Mouse (Mus musculus) brain, adult 2 months (tissue): ENCODE results near the gene Ptpn6.
A peak's percentile ranks its signal among the peaks of the same experiment; 100 is the strongest.
"Not testable (repeated sequence)": the region's sequence is repeated elsewhere in the genome, so short reads cannot be mapped to it uniquely, and the experiment has no call there.

ENCODE experiments used
- DNase-seq: peaks from one replicate; pipeline ENCODE4 v3.0.0; 2011; ENCODE audit warnings: low read depth, low spot score

Gene Ptpn6

DNA sequence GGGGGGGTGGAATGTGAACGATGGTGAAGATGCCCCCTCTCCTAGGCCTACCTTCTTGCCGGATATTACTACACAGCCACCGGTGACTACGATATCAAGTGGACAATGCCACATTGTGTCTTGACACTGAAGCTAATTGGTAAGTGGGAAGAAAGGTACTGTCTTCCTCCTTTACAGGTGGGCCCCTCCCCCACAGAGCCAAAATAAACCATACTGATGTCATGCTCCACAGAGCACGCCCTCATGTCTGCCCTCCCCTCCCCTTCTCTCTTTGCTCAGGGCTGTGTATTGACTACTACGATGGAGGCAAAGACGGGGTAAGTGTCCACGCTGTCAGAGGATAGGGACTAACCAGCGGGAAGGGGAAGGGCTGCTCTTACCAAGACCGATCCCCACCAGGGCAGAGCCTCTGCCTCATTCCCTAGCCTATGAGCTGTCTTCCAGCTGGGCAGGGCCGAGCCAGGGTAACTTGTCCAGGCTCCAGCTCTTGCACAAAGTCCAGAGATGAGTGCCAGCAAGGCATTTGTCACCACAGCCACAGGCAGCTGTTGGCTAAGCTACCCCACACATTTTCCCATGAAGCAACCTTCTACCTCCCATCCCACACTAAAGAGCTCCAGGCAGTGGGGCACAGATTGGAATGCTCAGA is 38.4 kb downstream of the Ptpn6 start:
- DNase-seq, result peak; percentile 87

DNA sequence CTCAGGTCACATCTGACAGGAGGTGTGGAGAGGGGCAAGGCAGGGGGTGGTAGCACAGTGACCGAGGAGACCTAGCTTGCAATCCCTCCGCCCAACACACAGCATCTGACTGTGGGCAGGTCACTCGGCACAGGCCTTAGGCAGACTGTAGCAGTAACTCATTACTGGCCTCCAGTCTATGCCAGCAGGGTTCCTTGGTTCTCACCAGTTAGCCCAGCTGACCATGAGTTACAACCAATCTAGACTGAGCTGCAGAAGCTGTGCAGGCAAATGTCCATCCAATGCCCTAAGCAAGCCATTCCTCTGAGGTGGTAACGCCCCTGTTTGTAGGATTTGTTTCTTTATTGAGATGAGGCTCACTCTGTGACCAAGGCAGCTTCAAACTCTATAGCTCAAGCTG is 39.1 kb downstream of the Ptpn6 start:
- peak; percentile 53 for DNase-seq

DNA sequence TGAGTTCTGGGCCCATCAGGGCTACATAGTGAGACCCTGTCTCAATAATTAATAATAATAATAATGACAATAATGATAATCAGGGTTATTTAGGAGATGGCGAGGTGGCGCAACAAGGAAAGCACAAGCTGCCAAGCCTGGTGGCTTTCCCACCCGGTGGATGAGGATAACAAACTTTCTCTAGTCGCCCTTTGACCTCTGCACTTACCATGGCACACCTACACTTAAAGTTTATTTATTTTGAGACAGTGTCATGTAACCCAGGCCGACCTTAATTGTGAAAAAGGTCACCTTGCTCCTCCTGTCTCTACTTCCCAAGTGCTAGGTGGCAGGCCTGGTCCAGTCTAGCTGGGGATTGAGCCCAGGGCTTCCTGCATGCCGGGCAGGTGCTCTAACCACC is 39.8 kb downstream of the Ptpn6 start:
- no peak for DNase-seq

DNA sequence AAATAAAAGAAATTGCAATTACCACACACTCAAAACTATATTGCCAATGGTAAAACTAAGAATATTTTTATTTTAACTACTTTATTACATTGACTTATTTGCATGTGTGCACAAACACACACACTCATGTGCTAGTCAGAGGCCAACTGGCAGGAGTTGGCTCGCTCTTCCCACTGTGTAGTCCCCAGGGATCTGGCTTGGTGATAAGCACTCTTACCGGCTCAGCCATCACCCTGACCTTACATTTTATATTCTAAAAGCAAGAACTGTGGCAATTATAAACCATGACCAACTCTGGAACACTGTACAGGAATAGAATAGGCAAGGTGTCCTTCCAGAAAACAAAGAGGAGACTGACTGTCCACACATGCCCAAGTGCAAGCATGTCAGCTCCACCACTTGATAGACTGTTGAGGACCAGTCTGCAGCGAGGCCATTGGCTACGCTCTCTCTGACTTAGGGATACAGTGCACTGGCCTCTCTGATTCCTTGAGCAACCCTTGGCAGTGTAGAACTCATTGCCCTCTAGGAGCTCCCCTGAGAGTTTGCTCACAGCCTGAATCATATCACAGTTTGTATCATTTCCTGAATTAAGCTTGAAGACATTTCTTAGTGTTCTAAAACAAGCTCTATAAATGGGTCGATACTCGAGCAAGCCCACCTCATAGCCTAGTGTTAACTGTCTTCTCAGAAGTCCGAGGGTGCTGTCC is 41.9 kb downstream of the Ptpn6 start:
- no peak for DNase-seq

DNA sequence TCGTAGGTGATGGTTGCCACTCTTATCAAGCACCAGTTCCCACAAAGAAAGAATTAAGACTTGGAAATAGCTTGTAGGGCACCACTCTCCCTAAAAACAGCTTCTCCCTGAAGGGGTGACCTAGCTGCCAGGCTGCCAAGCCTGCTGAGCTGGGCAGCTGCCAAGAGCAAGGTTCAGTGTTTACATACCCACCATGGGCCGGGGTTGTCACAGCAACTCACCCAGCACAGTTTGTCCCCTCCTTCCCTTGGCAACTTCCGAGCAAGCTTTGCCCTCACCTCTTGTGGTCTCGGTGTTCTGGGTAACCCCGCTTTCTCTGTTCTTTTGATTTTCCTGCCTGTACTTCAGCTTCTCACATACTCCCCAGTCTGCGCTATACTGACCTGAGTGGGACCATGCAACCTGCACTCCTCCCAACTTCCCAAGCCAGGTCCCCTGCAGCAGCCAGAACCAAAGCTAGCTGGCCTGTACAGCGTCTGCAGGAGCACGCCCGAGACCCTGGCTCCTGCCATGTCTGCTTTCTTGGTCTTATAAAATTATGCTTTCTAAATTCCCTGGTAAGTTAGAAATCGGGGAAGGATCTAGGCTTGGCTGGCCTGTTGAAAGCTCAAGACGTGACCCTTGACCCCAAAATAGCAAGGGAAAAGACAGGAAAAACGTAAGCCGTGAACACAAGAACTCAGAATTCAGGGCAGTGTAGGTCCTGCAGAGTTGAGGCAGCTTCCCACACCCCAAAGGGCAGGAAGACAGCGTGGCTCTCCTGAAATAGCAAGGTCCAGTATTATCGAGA is 44.2 kb downstream of the Ptpn6 start:
- DNase-seq, result peak; percentile 70

DNA sequence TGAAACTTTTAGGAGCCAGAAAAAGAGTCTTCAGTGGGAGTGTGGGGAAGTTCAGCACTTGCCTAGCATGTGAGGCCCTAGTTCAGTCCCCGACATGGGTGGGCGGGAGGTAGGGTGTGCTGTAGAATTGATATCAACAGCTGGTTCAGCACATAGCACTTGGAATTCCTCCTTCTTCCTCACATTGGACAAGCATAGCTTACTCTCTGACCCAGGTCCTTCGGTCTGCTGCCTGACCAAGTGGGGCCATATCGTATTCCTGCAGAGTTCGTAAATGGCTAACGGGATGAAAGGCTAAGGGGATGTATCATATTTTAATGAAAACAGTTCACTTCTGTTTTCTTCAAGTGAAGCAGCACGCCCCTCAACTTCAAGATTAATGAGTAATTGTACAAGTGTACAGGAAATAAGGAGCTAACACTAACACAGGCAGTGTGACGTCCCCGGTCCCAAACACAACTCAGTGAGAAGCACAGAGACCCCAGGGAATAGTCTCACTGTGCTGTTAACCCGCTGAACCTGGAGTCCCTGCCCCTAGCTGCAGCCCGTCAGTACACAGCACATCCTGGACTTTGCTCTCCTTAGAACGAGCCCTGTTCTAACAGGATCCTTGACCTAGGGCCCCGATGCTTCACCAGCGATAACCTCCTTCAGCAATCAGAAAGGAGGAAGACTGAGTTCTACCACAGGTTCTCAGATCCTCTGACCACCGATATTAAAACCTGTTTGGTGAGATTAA is 45.1 kb downstream of the Ptpn6 start:
- no peak for DNase-seq

DNA sequence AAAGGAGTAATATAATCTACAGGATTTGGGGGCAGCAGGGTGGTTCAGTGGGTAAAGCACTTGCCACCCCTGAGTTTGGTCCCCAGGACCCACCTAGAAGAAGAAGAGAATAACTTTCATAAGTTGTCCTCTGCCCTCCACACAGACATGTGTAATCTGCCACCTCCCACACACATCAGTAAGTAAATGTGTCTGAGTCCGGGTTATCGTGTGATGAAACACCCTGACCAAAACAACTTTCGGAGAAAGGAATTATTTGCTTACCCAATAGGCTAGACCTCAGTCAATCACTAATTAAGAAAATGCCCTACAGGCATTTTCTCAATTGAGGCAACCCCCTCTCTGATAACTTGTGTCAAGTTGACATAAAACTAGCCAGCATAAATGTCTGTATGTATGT is 48.0 kb downstream of the Ptpn6 start:
- DNase-seq, result no peak

DNA sequence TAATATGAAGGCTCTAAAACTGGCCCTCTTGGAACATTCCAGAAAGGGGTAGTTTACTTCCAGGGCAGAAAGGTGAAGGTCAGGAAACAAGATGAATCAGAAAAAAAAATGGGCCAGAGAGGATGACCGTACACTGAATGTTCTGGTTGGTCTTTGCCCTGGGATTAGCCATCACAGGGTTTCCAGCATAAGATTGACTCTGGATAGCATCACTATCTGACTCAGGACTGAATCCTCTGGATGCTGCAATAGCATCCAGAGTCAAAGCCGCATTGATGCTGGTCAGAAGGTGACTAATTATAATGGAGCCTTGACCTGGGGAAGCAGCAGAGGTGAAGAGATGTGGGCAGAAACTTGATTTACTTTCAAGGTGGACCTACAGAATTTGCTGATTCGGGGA is 49.5 kb downstream of the Ptpn6 start:
- DNase-seq, result no peak

DNA sequence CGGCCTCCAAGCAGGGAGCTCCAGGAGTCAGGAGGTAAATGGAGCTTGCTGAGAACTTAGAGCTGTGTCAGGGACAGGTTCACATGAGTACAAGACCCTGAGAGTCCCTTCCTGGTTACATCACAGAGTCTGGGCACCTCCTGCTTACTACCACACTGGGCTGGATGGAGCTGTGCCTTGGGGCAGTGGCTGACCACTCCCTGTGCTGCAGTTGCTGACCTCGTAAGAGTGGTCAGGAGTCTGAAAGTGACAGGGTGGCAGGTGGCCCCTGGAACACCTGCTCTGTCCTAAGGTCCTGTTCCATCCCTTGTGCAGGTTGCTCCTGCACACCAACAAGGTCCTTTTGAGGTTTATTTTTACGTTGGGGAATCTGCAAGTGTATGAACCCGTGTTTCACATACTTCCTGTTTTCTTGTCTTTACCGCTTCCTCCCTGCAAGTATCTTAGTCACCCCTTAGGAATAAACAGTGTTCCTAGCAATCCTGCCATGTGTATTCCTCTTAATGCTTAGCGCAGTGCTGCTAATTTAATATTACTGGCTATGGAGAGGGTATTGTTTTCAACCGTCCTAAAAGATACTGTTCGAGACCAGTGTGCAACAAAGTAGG is 50.3 kb downstream of the Ptpn6 start:
- no peak for DNase-seq

DNA sequence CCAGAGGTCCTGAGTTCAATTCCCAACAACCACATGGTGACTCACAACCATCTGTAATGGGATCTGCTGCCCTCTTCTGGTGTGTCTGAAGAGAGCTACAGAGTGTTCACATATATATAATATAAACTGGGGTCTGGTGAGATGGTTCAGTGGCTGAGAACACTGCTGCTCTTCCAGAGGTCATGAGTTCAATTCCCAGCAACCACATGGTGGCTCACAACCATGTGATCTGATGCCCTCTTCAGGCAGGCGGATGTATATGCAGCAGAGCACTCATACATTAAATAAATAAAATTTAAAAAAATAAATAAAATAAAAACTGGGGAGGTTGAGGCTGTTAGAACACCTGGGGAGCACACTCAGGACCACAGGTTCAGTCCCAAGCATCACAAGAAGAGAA is 51.9 kb downstream of the Ptpn6 start:
- not testable (repeated sequence) for DNase-seq

DNA sequence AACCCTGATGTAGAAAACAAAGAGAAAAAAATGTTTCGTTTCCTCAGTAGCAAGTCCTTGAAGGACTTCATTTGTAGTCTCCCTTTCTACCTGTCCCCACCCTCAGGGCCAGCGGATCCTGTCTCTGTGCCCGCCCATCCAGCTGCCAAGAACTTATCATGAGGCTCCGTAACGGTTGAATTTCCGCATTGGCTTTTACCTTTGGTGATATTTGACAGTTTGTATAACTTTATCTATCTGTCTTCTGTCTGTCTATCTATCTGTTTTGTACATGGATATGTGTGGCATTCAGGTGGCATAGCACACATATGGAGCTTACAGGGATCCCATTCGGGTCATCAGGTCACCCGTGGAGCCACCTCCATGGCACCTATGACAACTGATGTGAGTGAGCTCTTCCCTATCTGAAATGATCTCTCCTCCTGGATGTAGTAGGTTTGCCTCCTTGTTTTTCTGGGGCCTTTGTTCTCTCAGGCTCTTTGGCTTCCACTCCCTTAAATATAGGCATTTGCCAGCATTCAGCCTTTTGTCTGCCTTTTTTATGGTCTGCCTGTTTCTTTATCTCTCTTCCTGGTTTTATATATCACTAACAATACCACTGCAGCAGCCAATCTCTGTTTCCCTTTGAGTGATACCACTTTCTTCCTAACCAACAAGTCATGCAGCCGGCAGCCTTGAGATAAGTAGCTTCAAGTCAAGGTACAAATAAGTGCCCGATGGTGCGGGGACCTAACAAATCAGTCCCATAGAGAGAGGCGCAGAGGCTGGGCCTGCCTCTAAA is 52.7 kb downstream of the Ptpn6 start:
- no peak for DNase-seq

DNA sequence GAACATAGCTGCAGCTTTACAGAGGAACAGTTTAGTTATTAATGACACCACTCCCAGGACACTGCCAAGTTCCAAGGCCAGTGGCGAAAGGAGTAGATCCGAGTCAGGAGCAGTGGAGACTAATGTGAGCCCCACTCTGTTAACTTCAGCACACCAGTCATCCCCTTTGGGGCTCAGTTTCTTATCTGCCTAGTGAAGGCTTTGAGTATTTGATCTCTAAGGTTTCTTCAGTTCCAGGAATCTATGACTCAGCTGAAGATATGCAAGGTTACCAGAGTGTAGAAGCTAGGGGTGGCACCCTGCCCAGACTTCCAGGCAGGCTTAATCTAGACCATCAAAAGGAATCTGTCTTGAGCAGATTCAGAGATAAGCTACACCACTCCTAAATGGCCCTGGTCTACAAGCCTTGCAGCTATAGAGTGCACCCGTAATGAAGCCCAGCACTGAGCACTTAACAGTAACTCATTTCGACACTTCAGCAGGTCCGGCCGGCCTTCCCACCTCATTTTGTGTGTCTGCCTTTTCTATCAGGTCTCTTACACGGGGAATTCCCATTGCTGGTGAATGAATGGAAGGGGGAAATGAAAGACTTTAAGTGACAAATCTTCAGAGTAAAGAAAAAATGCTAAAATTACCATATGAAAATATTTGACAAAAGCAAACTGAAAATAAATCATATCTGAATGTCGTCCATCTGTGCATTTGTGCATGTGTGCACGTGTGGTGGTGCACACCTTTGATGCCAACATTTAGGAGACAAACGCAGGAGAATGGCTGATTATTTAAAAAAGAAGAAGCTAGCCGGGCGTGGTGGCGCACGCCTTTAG is 54.7 kb downstream of the Ptpn6 start:
- peak; percentile 78 for DNase-seq

DNA sequence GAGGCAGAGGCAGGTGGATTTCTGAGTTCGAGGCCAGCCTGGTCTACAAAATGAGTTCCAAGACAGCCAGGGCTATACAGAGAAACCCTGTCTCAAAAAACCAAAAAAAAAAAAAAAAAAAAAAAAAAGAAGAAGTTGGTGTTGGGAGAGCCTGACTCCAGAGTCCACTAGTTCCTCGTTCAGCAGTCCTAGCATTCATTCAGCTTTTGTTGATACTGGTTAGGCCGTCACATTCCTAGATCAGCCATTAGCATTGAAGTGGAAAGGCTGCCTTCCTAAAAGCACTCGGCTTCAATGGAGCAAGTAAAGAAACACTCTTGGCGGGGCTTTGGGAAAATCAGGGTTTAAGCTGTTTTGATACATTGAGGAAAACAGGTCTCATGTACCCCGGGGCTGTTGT is 56.2 kb downstream of the Ptpn6 start:
- DNase-seq, result not testable (repeated sequence)

DNA sequence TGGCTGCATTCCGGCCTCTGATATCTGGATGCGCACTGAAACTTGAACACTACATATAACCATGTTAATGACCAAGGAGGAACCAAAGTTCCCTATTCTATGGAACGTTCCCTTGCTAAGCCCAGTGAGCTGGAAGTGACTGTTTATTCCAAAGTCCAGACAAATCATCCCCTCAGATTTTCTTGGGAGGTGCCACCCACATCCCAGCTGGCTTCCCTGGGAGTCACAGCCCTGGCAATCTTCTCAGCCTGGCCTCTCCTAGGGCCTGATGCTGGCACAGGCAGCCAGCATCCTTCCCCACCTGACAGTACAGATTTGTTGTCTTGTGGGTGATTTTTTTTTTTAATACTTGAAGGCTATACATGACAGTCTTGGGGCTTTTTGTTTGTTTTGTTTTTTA is 59.0 kb downstream of the Ptpn6 start:
- peak; percentile 62 for DNase-seq

DNA sequence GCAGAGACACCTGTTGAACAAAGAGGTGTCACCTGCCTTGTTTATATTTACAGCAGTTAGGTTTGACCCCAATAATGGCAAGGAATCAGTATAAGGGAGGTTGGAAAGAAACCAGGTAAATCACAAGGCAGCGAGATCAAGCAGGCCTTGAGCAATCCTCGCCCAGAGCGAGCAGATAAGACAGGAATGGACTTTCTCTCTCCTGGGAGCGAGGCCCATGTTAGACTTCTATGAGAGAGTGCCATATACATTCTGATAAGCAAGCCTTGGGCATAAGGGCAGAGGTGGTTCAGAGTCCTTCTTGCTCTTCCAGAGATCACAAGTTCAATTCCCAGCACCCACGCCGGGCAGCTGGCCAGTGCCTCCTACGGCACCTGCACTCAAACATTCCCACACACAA is 59.7 kb downstream of the Ptpn6 start:
- DNase-seq, result no peak

DNA sequence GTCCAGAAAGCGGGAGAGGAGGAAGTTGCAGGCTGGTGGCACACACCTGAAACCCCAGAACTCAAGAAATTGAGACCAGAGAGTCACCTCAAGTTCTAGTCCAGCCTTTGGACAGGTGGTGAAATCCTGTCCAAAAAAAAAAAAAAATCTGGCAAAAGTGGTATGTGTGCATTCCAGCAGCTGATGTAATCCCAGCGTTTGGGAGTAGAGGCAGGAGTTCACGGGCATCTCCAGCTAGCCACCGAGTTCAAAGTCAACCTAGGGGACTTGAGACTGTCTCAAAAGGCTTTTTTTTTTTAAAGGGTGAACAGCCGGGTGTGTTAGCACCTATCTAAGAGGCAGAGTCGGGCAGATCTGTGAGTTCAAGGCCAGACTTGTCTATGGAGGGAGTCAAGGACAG is 62.3 kb downstream of the Ptpn6 start:
- no peak for DNase-seq

DNA sequence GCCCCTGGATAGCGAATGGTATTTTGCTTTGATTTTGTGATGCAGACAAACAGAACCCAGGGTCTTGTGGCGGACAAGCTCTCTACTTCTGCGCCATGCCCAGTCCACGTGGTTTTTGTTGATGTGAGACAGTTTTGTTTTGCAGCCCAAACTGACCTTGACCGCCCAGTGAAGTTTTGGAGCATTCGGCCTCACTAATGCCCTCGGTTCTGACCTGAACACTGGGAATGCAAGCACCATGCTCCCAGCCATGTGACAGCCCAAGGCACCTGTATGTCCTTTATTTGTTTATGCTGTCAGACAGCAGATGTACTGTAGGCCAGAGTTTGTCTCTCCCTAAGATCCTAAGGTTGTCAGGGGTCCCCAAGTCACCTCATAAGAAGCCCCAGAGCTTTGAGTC is 63.9 kb downstream of the Ptpn6 start:
- no peak for DNase-seq

DNA sequence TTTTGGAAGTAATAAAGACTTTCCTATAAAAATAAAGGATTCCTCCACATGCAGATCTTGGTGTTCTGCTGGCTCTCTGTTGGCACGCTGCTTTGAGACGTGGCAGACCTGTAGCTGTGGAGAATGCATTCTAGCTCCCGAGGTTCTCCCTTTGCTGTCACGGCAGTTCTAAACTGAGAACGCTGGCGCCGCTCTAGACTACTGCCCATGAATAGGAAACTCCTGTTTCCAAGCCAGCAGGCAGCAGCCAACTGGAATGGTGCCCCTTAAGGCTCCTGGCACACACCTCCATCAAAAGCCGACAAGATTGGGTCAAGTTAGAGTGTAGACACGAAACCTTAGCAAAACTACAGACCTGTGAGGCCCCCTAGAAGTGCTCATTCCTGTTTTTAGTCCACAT is 64.9 kb downstream of the Ptpn6 start:
- DNase-seq, result peak; percentile 87

DNA sequence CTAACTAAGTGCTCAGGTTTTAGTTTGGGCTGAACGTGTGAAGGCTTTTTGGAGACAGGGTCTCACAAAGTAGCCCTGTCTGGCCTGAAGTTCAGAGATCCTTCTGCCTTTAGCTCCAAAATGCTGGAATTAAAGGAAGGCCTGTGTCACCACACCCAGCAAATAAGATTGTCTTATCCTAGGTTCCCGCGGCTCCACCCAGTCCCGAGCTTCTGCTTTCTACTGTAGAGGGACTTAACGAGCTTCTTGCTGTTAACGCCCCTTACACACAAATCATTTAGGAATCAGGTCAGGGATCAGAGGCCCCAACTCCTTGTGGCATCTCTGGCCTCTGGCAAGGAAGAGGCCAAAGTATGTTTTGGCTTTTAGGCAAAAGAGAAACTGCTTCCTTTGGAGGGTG is 66.4 kb downstream of the Ptpn6 start:
- DNase-seq, result no peak
